Mouse (Mus musculus): ENCODE data around the gene Wdr62.

Wdr62 gene

DNA sequence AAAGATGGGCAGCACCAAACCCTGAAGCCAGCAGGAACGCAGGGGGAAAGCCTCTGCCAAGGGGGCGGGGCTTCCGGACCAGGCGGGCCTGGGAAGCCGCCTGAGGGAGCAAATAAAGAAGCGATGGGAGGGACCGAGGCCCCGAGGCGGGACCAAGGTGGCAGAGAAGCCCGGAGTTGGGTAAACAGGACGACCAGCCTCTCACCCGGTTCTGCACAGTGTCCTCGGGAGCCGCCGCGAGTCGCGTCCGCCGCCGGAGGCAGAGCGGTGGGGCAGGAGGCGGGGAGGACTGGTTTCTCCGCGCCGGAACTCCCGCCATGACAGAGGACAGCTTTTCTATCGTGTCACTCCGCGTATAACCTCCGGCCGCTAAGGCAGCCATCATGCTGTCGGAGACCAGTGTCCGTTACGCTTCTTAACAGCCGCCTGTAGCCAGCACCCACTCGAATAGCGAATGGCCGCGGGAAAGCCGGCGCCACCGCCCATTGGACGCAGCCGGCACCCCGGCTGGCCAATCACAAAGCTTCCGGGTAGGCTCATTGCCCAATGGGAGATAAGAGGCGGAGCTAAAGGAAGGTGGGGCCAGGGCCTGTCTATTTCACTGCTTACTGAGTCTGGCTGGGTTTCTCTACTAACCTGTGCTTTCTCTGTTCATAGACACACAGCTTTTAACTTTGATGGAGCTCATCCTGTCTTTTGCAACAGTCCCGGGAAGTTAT lies at the start of gene Wdr62, which contains the start of gene Thap8:
TSS of gene Wdr62 (minus strand) at position 469 of the 719 bp plus-strand sequence.
TSS of gene Thap8 (plus strand) at position 144 of the 719 bp plus-strand sequence.
- DNase-seq (ENCODE audit: low read depth, low spot score), result peak; percentile 76

DNA sequence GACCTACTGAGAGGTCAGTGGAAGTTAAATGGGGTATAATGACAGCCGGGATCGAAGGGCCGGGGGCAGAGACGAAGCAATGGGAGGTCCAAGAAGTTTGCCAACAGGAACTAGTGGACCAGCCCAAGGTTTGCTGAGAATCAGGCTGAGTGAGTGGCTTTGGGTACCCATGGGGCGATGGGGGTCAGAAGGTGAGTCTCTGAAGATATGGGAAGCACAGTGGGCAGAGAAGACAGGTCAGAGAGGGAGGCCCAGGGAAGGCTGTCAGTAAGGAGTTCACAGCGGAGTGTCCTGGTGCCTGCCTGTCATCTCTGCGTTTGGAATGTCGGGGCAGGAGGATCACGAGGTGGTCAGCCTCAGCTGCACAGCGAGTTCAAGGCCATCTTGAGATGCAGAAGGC lies 48.2 kb upstream of the Wdr62 start:
- DNase-seq (ENCODE audit: low read depth, low spot score), result no peak

DNA sequence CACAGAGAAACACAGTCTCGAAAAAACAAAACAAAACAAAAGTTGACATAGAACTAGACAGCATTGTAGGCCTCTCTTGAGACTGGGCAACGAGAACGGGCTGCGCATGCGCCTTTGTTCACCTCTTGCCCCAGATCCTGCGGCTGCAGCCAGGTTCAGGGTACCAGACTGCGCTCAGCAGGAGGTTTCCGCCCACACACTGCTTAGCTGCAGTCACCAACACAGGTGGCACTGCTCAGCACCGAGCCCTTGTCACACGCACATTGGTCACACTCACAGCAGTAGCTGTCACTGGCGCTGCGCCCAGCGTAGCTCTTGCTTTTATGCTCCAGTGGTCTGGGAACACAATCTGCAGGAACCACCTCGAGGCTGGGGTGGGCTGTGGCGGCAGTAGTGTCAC lies 46.9 kb upstream of the Wdr62 start:
- DNase-seq (ENCODE audit: low read depth, low spot score), result no peak

DNA sequence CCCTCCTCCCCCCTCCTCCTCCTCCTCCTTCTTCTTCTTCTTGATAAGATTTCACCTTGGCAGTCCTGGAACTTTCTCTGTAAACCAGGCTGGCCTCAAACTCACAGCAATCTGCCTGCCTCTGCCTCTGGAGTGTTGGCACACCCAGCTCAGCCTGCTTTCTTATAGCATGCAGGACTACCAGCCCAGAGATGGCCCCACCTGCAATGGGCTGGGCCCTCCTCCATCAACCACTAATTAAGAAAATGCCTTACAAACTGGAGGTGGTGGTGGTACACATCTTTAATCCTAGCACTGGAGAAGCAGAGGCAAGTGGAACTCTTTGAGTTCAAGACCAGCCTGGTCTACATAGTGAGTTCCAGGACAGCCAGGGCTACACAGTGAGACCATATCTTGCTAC lies 46.2 kb upstream of the Wdr62 start:
- DNase-seq (ENCODE audit: low read depth, low spot score), result no peak

DNA sequence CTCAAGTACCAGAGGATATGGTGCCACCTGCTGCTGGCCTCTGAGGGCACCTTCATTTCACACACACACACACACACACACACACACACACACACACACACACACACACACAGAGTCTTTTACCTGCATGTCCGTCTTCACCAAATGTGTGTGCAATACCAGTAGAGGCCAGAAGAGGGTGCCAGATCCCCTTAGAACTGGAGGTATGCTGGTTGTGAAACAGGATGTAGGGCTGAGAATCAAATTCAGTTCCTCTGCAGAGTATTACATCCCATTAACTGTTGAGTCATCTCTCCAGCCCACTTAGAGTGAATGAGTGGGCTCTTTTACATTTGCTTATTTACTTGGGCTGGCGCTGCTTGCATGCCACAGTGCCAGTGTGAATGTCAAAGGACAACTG lies 45.1 kb upstream of the Wdr62 start:
- DNase-seq (ENCODE audit: low read depth, low spot score), result no peak

DNA sequence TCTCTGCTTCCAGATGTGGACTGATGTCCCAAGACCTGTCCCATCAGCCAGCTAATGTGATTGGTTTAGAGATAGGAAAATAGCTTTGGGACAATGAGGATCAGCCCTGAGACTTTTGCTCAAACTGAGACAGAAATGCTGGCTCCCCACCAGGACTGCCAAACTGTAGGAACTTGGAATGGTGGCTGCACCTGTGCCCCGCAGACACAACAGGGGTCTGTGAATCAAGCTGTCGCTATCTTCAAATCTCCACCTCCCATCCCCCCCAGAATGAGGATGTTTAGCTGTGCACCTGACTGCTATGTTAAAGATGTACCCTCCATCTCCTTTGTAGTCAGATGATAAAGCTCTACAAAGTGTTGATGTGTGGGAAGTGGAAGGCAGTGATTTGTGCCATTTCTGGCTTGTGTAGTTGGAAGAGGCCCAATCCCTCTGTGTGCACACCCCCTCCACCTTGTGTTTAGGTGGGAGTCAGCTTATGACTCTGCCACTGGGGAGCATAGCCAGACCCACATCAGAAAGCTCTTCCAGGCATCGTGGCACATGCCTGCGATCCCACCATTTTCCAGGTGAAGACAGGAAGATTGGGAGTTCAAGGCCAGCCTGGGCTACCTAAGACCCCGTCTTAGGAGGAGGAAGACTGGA lies 44.2 kb upstream of the Wdr62 start:
- DNase-seq (ENCODE audit: low read depth, low spot score), result no peak

DNA sequence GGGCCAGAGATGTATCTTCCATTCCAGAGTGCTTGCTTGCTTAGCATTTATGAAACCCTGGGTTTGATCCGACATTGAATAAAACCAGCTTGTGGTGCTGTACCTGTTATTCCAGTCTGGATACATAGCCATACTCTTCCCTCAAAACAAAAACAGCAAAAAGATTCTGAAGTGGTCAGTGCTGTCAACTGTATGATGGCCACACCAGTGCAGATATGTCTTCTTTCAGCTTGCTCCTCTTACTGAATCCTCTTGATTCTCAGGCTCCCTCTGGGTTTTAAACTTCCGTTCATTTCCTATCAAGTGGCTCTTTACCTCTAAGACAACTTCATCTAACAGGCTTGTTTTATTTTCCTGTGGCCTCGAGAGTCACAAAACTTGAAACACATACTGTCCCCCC lies 43.6 kb upstream of the Wdr62 start, which contains the start of gene Sdhaf1:
TSS of gene Sdhaf1 (minus strand) at position 101 of the 400 bp plus-strand sequence.
- no peak for DNase-seq (ENCODE audit: low read depth, low spot score)

DNA sequence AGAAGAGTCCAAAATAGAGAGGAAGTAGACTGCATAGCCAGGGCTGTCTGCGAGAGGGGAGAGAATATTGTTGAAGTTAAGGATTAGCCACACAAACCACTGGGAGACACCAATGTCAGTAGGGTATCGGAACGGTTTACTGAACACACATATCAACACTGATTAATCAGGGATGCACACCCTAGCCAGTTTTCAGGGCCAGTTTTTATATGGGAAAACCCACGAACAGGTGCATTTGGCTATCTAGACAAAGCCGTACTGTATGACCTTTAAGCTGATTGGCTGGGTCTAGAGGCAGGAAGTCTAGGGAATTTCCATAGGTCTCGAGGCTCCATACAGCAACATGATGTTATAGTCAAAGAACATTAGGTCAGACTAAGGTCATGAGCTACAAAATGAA lies 42.6 kb upstream of the Wdr62 start:
- DNase-seq (ENCODE audit: low read depth, low spot score), result no peak

DNA sequence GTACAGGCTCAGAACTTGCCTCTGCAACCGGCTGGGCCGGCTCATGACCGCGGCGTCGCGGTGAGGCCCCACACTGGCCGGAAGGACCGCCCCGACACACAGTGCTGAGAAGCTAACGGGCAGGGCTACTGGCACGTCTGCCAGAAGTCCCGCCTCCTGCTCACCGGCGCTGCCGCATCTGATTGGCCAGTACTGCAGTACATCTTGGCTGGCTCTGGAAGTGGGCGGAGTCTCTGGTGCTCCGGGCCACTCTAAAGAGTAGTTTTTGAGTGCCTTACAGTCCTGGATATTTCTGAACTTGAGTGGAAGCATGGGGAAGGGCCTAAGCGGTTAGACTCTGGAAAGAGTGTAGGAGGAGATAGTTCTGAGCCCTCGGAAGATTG lies 42.1 kb upstream of the Wdr62 start:
- peak; percentile 88 for DNase-seq (ENCODE audit: low read depth, low spot score)

DNA sequence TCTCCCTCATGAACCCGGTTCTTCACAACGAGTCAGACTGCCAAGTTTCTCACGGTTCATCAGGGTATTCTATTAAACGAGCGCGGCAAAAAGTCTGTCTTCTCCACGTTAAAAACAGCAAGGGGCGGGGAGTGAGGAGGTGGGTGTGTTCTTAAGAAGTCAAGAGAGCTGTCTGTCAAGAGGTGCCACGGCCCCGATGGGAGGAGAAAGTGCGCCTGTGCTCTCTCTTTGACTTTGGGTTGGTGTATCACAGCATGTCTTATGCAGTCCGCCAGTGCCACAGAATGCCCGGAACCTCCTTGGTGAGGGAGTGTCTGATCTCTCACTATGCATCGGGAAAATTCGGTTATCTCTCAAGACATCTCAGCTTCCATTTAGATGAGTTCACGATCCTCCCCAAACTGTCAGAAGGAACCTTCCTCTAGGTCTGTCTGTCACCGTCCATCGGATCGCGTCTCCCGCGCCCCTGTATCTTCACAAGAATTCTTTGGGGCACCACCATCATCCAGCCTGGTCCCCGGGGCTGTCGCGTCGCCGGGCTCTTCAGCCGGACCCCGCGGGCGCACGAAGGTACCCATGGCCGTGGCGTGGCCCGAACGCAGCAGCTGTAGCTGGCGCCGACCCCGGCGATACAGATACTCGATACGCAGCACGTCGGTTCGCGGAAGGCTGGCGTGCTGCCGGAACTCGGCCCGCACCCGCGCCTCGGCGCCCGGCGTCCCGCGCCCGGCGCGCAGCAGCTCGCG lies 41.5 kb upstream of the Wdr62 start, which contains the start of gene E130208F15Rik:
TSS of gene E130208F15Rik (plus strand) at position 202 of the 746 bp plus-strand sequence.
- no peak for DNase-seq (ENCODE audit: low read depth, low spot score)

DNA sequence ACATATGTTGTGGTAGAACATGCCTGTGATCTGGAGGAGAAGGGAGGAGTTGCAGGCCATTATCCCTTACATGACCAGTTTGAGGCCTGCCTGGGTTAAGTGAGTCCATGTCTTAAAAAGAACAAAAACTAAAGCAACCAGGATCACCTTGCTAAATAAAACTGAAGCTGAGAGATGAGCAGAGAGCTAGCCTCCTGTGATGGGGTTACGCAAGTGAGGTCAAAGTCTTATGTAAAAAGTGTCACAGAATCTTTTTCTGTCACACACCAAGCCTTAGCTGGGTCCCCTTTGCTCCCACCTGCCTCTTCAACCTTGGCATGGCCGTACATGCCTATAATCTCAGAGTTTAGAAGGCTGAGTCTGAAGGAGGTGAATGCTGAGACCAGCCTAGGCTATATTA lies 40.7 kb upstream of the Wdr62 start:
- no peak for DNase-seq (ENCODE audit: low read depth, low spot score)

DNA sequence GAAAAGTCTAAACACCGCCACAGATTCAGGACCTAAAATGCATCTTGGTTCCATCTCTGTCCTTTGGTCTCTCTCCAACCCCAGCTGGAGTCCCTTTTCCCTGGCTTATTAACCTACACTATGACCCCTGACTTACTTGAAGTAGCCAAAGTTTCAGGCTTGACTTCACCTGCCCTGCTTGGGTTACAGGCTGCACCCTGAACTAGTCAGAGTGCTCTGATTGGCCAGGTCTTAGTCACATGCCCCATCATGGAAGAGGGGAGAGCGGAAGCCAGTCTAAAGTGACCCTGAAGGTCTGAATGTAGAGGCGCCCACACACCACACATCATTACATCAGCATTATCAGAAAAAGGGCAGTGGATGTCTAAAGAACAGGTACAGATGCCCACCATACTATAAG lies 37.9 kb upstream of the Wdr62 start:
- no peak for DNase-seq (ENCODE audit: low read depth, low spot score)

DNA sequence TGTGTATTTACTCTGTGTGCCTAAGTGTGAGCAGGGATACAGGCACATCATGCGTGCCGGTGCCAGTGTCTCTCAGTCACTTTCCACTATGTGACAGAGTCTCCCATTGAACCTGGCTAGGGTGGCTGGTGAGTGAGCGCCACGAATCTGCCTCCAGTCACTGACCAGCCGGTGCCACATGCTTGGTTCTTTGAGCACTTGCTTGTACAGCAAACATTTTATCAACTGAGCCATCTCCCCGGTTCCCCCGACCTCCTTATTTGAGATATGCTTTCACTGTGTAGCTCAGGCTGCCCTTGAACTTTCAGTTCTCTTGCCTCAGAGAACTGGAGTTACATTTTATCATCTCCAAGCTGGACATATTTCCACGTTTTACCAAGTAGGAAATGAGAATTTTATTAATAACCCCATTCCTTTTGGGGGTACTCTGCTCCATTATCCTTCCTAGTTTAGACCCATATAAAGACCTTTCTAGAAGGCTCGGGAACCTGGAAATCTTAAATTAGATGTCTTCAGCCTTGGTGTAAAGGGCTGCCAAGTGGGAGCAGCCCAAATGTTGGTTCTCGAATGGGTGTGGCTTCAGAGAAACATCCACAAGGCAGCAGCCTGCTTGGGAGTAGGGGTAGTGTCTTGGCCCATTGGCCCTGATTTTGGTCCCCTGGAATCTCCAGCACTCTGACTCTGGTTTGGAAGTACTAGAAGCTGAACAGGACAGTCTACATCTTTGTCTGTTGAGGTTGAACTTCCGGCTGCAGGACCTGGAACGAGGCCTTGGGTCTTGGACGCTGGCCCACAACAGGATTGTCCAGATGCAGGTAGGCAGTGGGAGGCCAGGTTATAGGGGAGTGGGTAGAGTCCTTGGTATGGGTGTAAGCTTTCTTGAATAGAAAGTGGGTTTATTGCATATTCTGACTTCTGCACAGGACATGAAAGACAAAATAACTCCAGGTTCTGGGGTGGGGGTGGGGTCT lies 35.6 kb upstream of the Wdr62 start:
- no peak for DNase-seq (ENCODE audit: low read depth, low spot score)

DNA sequence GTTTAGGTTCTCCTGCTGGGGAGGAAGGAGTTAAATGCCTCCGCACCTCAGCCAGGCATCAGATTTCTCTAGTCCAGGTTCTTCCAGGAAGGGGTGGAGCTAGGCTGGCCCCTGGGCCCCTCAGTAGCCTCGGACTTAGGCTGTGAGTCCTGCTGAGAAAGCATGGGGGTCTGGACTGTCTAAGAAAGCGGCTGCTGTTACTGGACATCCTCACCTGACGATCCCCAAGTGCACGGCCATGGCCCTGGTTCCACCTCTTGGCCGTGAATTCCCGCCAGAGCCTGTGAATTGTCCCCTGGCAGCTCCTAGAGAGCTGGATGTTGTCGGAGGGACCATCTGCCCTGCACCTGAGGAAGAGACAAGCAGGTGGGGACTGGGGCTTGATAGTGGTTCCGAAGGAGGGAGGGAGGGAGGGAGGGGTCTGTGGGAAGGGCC lies 34.5 kb upstream of the Wdr62 start, which contains the start of gene Syne4:
TSS of gene Syne4 (plus strand) at position 87 of the 435 bp plus-strand sequence.
- no peak for DNase-seq (ENCODE audit: low read depth, low spot score)

DNA sequence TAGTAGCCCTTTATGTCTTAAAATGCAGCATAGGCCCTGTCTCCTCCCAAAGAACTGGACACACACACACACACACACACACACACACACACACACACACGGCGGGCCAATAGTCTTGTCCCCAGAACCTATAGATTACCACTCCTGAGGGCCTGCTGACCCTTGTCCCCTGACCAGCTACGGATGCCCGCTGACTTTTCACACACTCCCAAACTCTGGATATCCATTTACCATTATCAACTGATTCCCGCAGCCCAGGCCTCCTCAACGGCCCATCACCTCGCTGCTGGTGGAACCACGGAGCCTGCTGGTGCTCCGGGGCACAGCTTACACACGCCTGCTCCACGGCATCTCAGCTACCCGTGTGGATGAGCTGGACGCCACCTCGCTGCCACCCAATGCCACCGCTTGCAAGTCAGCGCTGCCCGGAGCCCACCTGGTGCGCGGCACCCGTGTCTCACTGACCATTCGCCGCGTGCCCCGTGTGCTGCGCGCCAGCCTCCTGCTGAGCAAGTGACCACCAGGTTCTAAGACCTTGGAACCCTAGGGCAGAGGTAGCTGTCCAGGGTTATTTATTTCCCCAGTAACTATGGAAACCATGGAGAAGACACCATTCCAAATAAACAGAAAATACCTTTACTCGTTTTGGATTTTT lies 33.6 kb upstream of the Wdr62 start:
- DNase-seq (ENCODE audit: low read depth, low spot score), result no peak

DNA sequence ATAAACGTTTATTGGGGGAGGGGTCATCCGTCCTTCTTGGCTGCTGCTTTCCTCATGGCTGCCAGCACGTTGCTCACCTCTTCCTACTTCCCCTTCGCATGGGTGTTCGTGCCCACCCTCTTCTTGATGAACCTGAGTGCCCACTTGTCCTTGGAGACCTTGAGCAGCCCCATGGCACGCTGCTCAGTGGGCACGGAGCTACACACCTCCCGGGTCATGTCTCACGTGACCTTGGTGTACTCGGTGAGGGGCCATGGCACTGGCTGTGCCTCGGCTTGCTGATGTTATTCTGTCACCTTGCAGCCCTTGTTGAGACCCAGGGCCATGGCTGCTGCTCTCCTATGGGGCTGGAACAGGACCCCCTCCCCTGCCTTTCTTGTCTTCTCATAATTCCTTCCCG lies 29.9 kb upstream of the Wdr62 start:
- DNase-seq (ENCODE audit: low read depth, low spot score), result no peak

DNA sequence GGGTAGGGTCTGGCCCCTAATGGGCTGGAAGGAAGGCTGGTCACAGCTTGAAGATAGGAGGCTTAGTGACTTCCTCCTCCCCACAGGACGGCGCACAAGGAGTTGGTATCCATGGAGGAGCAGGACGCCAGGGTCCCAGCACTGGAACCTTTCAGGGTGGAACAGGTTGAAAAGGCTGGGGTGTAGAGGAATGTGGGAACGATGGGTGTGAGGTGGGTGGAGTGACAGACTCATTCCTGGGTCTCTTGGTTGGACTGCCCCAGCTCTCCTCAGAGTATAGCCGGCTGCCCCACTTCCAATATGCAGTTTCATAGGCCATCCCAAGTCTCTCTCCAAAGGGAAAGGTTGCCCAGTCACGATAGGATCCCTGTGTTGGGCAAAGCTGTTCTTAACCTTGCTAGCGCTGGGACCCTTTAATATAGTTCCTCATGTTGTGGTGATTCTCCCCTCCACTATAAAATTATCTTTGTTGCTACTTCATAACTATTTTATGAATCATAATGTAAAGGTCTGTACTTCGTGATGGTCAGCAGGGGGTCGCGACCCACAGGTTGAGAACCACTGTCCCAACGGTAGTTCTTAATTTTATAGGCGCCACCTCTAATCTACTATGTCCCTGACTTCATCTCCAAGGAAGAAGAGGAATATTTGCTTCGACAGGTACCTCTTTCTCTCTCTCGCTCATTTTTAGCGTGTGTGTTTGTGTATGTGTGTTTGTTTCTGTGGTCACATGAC lies 29.3 kb upstream of the Wdr62 start:
- DNase-seq (ENCODE audit: low read depth, low spot score), result no peak

DNA sequence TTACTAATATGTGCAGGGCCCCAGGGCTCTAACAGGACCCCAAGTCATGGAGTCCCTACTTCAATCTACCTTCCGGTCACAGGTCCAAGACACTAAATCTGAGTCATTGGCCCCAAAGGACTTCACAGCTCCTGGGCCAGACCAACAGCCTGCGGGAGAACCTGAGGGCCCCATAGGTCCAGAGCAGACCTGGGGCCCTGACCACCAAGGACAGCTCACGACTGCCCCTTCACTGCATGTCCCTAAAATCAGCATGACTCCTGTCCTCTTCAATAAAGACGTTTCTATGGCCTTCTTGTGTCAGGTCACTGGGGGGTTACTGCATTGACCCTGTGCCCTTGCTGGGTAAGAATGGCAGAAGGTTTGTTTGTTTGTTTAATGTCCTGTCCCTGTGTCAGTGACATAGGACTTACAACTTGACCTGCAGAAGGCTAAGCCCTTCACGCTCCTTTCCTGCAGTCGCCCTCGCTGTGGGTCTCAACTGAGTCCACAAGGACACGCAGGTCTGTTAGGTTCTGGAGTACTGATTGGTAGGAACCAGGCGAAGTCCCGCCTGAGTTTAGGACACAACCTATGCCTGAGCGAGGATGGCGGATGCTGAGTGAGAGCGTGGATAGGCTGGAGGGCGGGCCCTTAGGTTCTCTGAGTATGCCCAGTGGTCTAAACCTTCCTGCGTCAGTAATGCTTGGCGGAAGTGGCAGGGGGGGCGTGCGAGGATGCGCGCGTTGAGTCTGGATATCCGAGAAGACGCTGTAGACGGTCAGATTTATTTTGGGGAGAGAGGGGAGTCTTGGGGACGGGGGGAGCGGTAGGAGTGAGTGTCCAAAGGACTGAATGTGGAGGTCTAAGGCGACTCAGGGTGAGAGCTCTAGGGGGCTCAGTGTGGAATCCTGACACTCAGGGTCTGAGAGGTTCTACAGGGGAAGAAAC lies 28.1 kb upstream of the Wdr62 start, which contains the start of gene Alkbh6:
TSS of gene Alkbh6 (plus strand) at position 642 of the 930 bp plus-strand sequence.
- DNase-seq (ENCODE audit: low read depth, low spot score), result peak; percentile 85

Data from retina, adult 2 months (tissue).